Mouse (Mus musculus): ENCODE measurements around the gene Mllt6. TPM values are rescaled to one million over a fixed set of nuclear protein-coding genes. Genes with fewer than 3 reads are reported as not detected.

The Mllt6 gene
- total RNA-seq, 1 experiment, result 113 TPM

DNA sequence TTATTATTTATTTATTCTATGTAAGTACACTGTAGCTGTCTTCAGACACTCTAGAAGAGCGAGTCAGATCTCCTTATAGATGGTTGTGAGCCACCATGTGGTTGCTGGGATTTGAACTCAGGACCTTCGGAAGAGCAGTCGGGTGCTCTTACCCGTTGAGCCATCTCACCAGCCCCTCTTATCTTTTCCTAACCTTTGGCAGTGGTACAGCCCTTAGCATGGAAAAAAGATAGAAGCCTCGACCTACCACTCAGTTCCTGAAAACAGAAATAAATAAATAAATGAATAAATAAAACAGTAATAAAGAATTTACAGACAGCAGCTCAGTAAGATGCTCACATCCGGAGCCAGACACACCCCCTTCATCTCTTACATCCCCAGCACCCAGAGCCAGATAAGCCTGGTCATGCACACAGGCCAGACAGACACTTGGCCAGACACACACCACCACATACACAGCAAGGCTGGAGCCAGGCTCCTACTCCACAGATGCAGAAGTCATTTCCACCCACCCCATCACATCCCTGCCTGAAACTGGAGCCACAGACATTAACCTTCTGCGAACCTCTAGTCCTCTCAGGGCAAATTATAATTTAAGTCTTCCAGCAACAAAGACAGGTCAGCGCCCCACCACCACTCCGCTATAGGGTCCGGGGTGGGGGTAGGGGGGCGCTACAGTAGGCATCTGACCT lies 34.1 kb downstream of the Mllt6 start:
- no peaks in the 10 kb centered on the region for H3K9me3 ChIP-seq (ENCODE audit: control insufficient read depth, insufficient read depth, low read depth, low read length)
- peaks cover 15% of the 10 kb centered on the region for H3K36me3 ChIP-seq (ENCODE audit: control insufficient read depth, insufficient read depth, low read length, poor library complexity, severe bottlenecking)
- DNase-seq (ENCODE audit: low read depth, low spot score), result no peak
- peak overlapping the region; percentile 61; the same call in 1 of the 2 replicates for H3K27ac ChIP-seq (ENCODE audit: insufficient read depth, low read depth, low read length, poor library complexity, severe bottlenecking)
- TF ChIP-seq CHD2 (IDR thresholded peaks at IDR 0.05; ENCODE audit: low read depth, low read length) (no peak), MAFK (IDR thresholded peaks at IDR 0.05; ENCODE audit: insufficient read depth, low read depth, low read length) (no peak), ZC3H11A (IDR thresholded peaks at IDR 0.05; ENCODE audit: borderline replicate concordance, low read depth, low read length) (no peak), ZNF384 (IDR thresholded peaks at IDR 0.05; ENCODE audit: low read depth, low read length) (no peak), HCFC1 (IDR thresholded peaks at IDR 0.05; ENCODE audit: borderline replicate concordance, insufficient read depth, low read length) (no peak)
- peak overlapping the region; percentile 98; the same call in 1 of the 2 replicates for H3K9ac ChIP-seq (ENCODE audit: insufficient read depth, low read depth, low read length, poor library complexity, severe bottlenecking)
- in situ Hi-C loops (cut with MboI; ENCODE audit: low sequenced_read_pairs in 2 of 2, unreplicated experiment in 2 of 2), result loop anchor here in 1 of 2 experiments (10.0 kb wide), 1 partner anchor 63 kb away; no protein-coding TSS in a partner anchor
- peaks cover 3 to 31% of the 10 kb centered on the region in 2 experiments; a peak in 3 of 4 replicates for H3K4me1 ChIP-seq (ENCODE audit: control insufficient read depth in 2 of 2, insufficient read depth in 2 of 2, low read length in 2 of 2, poor library complexity in 1 of 2)
- peak overlapping the region; percentile 88 to 93 for H3K4me3 ChIP-seq (ENCODE audit: insufficient read depth in 1 of 2, low read depth in 1 of 2, low read length in 2 of 2, poor library complexity in 1 of 2, severe bottlenecking in 1 of 2)

DNA sequence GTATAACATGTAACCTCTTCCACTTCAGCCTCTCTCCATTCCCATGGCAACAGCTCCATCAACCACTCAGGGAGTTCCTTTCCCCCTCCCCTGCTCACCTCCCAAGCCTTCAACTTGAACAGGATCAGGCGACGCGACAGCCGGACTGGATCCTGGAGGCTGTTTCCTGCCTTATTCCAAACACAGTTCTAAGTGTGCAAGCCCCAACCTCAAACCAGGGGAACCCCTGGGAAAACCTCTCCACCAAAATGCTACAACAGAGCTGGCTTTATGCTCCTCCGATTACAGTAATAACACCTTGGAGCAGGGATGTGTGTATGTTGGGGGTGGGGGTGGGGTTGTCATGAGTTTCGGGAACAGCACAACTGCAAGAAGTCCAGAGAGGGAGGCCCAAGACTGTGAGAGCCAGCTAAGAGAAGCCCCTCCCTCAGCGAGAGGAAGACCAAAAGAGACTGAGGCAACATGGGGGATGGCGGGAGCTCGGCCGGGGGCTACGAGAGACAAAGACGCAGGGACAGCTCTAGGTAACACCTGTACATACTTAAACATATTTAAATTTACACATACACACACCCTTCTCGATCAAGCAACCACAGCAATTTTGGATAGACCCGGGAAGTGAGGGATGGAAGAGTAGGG lies 34.8 kb downstream of the Mllt6 start:
- peaks cover 8% of the 10 kb centered on the region for H3K36me3 ChIP-seq (ENCODE audit: control insufficient read depth, insufficient read depth, low read length, poor library complexity, severe bottlenecking)
- DNase-seq (ENCODE audit: low read depth, low spot score), result no peak
- H3K9me3 ChIP-seq (ENCODE audit: control insufficient read depth, insufficient read depth, low read depth, low read length), result no peaks in the 10 kb centered on the region
- peak overlapping the region; percentile 98 for H3K9ac ChIP-seq (ENCODE audit: insufficient read depth, low read depth, low read length, poor library complexity, severe bottlenecking)
- H3K4me1 ChIP-seq (ENCODE audit: control insufficient read depth in 2 of 2, insufficient read depth in 2 of 2, low read length in 2 of 2, poor library complexity in 1 of 2), result peaks cover 3 to 31% of the 10 kb centered on the region in 2 experiments; a peak in 3 of 4 replicates
- H3K27ac ChIP-seq (ENCODE audit: insufficient read depth, low read depth, low read length, poor library complexity, severe bottlenecking), result peak overlapping the region; percentile 61
- H3K4me3 ChIP-seq (ENCODE audit: insufficient read depth in 1 of 2, low read depth in 1 of 2, low read length in 2 of 2, poor library complexity in 1 of 2, severe bottlenecking in 1 of 2), result peak overlapping the region; percentile 88 to 93
- TF ChIP-seq HCFC1 (IDR thresholded peaks at IDR 0.05; ENCODE audit: borderline replicate concordance, insufficient read depth, low read length) (no peak), ZC3H11A (IDR thresholded peaks at IDR 0.05; ENCODE audit: borderline replicate concordance, low read depth, low read length) (no peak), CHD2 (IDR thresholded peaks at IDR 0.05; ENCODE audit: low read depth, low read length) (no peak), MAFK (IDR thresholded peaks at IDR 0.05; ENCODE audit: insufficient read depth, low read depth, low read length) (no peak), ZNF384 (IDR thresholded peaks at IDR 0.05; ENCODE audit: low read depth, low read length) (no peak)
- in situ Hi-C loops (cut with MboI; ENCODE audit: low sequenced_read_pairs in 2 of 2, unreplicated experiment in 2 of 2), result loop anchor here in 1 of 2 experiments (10.0 kb wide), 1 partner anchor 63 kb away; no protein-coding TSS in a partner anchor

DNA sequence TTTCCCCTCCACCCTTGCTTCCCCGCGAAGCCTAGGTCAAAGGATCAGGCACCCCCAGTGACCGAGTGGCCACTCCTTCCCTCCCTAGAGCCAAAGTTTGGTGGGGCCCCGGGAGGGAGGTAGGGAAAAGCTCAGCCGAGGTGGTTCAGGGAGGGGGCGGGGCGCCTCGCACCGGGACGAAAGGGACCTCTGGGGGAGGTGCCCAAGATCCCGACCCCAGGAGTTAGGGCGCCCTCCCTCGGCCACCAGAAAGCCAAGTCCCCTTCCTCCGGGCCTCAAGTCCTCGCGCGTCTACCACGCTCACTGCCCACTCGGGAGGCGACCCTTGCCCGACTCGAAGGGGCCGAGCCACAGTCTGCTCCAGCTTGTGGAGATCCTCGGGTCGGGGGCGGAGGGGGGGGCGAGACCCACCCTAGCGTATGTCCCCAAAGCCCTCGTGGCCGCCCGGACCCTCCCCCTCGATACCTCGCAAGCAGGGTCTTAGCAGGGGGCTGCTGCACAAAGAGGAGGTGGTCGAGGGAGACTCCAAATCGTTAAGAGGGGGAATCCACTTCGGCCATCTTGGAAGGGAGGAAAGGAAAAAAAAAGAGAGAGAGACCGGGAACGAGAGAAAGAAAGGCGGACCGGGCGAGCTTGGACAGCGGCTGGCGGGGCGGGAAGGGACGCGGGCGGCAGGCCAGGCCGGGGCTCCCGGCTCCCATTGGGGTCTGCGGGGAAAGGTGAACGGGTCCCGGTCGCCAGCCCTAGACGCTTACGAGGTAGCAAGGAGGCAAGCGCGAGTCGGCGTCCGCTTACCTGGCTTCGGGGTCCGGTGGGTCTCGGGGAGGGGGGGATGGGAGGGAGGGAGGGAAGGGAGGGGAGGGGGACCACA lies 35.8 kb downstream of the Mllt6 start:
- Histone ChIP-seq H3K9ac (ENCODE audit: insufficient read depth, low read depth, low read length, poor library complexity, severe bottlenecking) (peak overlapping the region; percentile 98), H3K4me3 (ENCODE audit: insufficient read depth in 1 of 2, low read depth in 1 of 2, low read length in 2 of 2, poor library complexity in 1 of 2, severe bottlenecking in 1 of 2) (peak overlapping the region; percentile 88 to 93), H3K36me3 (ENCODE audit: control insufficient read depth, insufficient read depth, low read length, poor library complexity, severe bottlenecking) (peaks cover 5% of the 10 kb centered on the region; the same call in 1 of the 2 replicates), H3K4me1 (ENCODE audit: control insufficient read depth in 2 of 2, insufficient read depth in 2 of 2, low read length in 2 of 2, poor library complexity in 1 of 2) (peaks cover 3 to 31% of the 10 kb centered on the region in 2 experiments; a peak in 3 of 4 replicates), H3K27ac (ENCODE audit: insufficient read depth, low read depth, low read length, poor library complexity, severe bottlenecking) (peak overlapping the region; percentile 96), H3K9me3 (ENCODE audit: control insufficient read depth, insufficient read depth, low read depth, low read length) (no peaks in the 10 kb centered on the region)
- peak; percentile 86 for DNase-seq (ENCODE audit: low read depth, low spot score)
- TF ChIP-seq CHD2 (IDR thresholded peaks at IDR 0.05; ENCODE audit: low read depth, low read length) (no peak), ZNF384 (IDR thresholded peaks at IDR 0.05; ENCODE audit: low read depth, low read length) (no peak), HCFC1 (IDR thresholded peaks at IDR 0.05; ENCODE audit: borderline replicate concordance, insufficient read depth, low read length) (no peak), ZC3H11A (IDR thresholded peaks at IDR 0.05; ENCODE audit: borderline replicate concordance, low read depth, low read length) (no peak), MAFK (IDR thresholded peaks at IDR 0.05; ENCODE audit: insufficient read depth, low read depth, low read length) (no peak)
- in situ Hi-C loops (cut with MboI; ENCODE audit: low sequenced_read_pairs in 2 of 2, unreplicated experiment in 2 of 2), result loop anchor here in 1 of 2 experiments (10.0 kb wide), 1 partner anchor 64 kb away; no protein-coding TSS in a partner anchor

DNA sequence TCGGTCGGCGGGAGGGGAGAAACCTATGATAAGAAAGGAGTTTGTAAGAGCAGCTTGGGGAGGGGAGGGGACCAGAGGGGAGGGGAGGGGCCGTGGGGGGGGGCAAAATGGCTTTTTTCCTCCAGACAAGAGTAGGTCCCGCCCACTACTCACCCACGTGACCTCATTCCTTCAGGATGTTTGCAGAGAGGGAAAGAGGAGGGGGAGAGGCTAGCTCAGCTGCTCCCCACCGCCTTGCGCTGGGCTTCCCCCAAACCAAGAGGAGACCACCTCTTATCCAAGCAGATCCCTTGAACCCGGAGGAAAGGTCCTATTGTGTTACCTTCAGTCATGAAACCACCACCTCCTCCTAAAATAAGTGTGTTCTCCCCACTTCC lies 36.4 kb downstream of the Mllt6 start:
- in situ Hi-C loops (cut with MboI; ENCODE audit: low sequenced_read_pairs in 2 of 2, unreplicated experiment in 2 of 2), result loop anchor here in 1 of 2 experiments (10.0 kb wide), 1 partner anchor 65 kb away; no protein-coding TSS in a partner anchor
- TF ChIP-seq ZC3H11A (IDR thresholded peaks at IDR 0.05; ENCODE audit: borderline replicate concordance, low read depth, low read length) (no peak), HCFC1 (IDR thresholded peaks at IDR 0.05; ENCODE audit: borderline replicate concordance, insufficient read depth, low read length) (no peak), ZNF384 (IDR thresholded peaks at IDR 0.05; ENCODE audit: low read depth, low read length) (no peak), MAFK (IDR thresholded peaks at IDR 0.05; ENCODE audit: insufficient read depth, low read depth, low read length) (no peak), CHD2 (IDR thresholded peaks at IDR 0.05; ENCODE audit: low read depth, low read length) (no peak)
- Histone ChIP-seq H3K4me1 (ENCODE audit: control insufficient read depth in 2 of 2, insufficient read depth in 2 of 2, low read length in 2 of 2, poor library complexity in 1 of 2) (peaks cover 3 to 26% of the 10 kb centered on the region in 2 experiments; a peak in 3 of 4 replicates), H3K9me3 (ENCODE audit: control insufficient read depth, insufficient read depth, low read depth, low read length) (no peaks in the 10 kb centered on the region), H3K9ac (ENCODE audit: insufficient read depth, low read depth, low read length, poor library complexity, severe bottlenecking) (peak overlapping the region; percentile 84), H3K36me3 (ENCODE audit: control insufficient read depth, insufficient read depth, low read length, poor library complexity, severe bottlenecking) (peaks cover 9% of the 10 kb centered on the region; the same call in 1 of the 2 replicates), H3K4me3 (ENCODE audit: insufficient read depth in 1 of 2, low read depth in 1 of 2, low read length in 2 of 2, poor library complexity in 1 of 2, severe bottlenecking in 1 of 2) (peak overlapping the region; percentile 88 to 93), H3K27ac (ENCODE audit: insufficient read depth, low read depth, low read length, poor library complexity, severe bottlenecking) (peak overlapping the region; percentile 96)
- peak; percentile 96 for DNase-seq (ENCODE audit: low read depth, low spot score)

All from ES-E14 (cell line).